ENCODE assay signal across 30 mouse cellular contexts in genomic region chrX:107421304-107421703, GRCm38 (mm10). TPM values are rescaled to one million over a fixed set of nuclear protein-coding genes. Genes with fewer than 3 reads are reported as not detected.
A peak's percentile ranks its signal among the peaks of the same experiment; 100 is the strongest.
DNase-seq lines count a peak whose midpoint lies in the region; ATAC-seq and TF ChIP-seq lines count a peak whose summit lies in the region.
"Had no signal": no experiment of that assay in that cellular context is flagged by ENCODE, and none has a peak within 500 bp of the region (broad histone marks: within the 10 kb centered on the region; RNA-seq: fewer than 3 reads in every experiment).

No protein-coding gene starts in this region.

- H3K27ac ChIP-seq in thymus, adult 2 months (ENCODE audit: control insufficient read depth, insufficient read depth, low read length): no peak overlapping the region
- no peak overlapping the region for H3K27ac ChIP-seq in intestine, embryonic 16.5 days (ENCODE audit: low read length)
- H3K27ac ChIP-seq: forebrain, embryonic 10.5 days; forebrain, embryonic 13.5 days; heart, embryonic 15.5 days; hindbrain, embryonic 10.5 days; hindbrain, embryonic 13.5 days had no signal

- peak; percentile 43 for ATAC-seq in inflammation-experienced regulatory T-cells, adult 6 months
- ATAC-seq in intestine, embryonic 16.5 days: no peak
- ATAC-seq: forebrain, embryonic 13.5 days; forebrain, embryonic 16.5 days; hindbrain, embryonic 16.5 days; Patski had no signal

- TF ChIP-seq CTCF in thymus, adult 2 months (IDR thresholded peaks at IDR 0.05; ENCODE audit: borderline replicate concordance, control insufficient read depth, extremely low read depth, insufficient read depth, low read length, poor library complexity): no peak

- peak; percentile 40 for DNase-seq in thymus, postnatal 0 days (ENCODE audit: low spot score)
- no peak for DNase-seq in thymus, adult 2 months
- peak; percentile 20 for DNase-seq in T-cell, adult 2 months (ENCODE audit: low spot score)
- DNase-seq in heart, adult 9 months (ENCODE audit: low spot score in 2 of 2): no peak
- DNase-seq in cerebellum, adult 9-11 months: no peak
- no peak for DNase-seq in urinary bladder, postnatal 25 days (ENCODE audit: low spot score)
- DNase-seq: adrenal gland, adult 8-10 months; adrenal gland, postnatal 25 days; B cell, adult 2 months; cerebellum, adult 11-12 months; cerebellum, adult 8-10 months; cerebellum, postnatal 14 days; gastrocnemius, postnatal 10 days; gastrocnemius, postnatal 36 days; heart, adult 11 months; heart, postnatal 10 days; heart, postnatal 36 days had no signal

- TF ChIP-seq POLR2A in thymus, adult 2 months (IDR thresholded peaks at IDR 0.05; ENCODE audit: control insufficient read depth, extremely low read depth, insufficient read depth, low read length, poor library complexity): no peak

- no peaks in the 10 kb centered on the region for H3K9me3 ChIP-seq in intestine, embryonic 16.5 days (ENCODE audit: control insufficient read depth, low read length)
- H3K9me3 ChIP-seq: forebrain, embryonic 10.5 days; forebrain, embryonic 13.5 days; G1E; heart, embryonic 12.5 days; heart, embryonic 15.5 days; hindbrain, embryonic 10.5 days; hindbrain, embryonic 13.5 days had no signal

- H3K4me1 ChIP-seq in thymus, adult 2 months (replicated peaks; ENCODE audit: control insufficient read depth, insufficient read depth, low read length): no peaks in the 10 kb centered on the region; the same call in 1 of the 2 replicates
- H3K4me1 ChIP-seq in intestine, embryonic 16.5 days (ENCODE audit: control insufficient read depth, insufficient read depth, low read length): no peaks in the 10 kb centered on the region
- H3K4me1 ChIP-seq: forebrain, embryonic 13.5 days; heart, embryonic 12.5 days; heart, embryonic 15.5 days; hindbrain, embryonic 10.5 days; hindbrain, embryonic 13.5 days had no signal

- 11% methylated on average over 2 of the region's 2 CpGs for WGBS in thymus, adult 2 months
- 87% methylated on average over 2 of the region's 2 CpGs for WGBS in intestine, embryonic 16.5 days

- H3K27me3 ChIP-seq in thymus, adult 2 months (ENCODE audit: control insufficient read depth, insufficient read depth, low read length): no peaks in the 10 kb centered on the region
- H3K27me3 ChIP-seq in intestine, embryonic 16.5 days (replicated peaks; ENCODE audit: control insufficient read depth, insufficient read depth, low read length): no peaks in the 10 kb centered on the region
- H3K27me3 ChIP-seq: CH12.LX; forebrain, embryonic 13.5 days; heart, embryonic 12.5 days; heart, embryonic 15.5 days; hindbrain, embryonic 13.5 days had no signal

- H3K36me3 ChIP-seq in thymus, adult 2 months (ENCODE audit: control insufficient read depth, insufficient read depth, low read length): no peaks in the 10 kb centered on the region
- H3K36me3 ChIP-seq in intestine, embryonic 16.5 days (ENCODE audit: control insufficient read depth, insufficient read depth, low read length): no peaks in the 10 kb centered on the region
- H3K36me3 ChIP-seq: forebrain, embryonic 10.5 days; G1E; heart, embryonic 12.5 days; heart, embryonic 15.5 days; hindbrain, embryonic 10.5 days; hindbrain, embryonic 13.5 days had no signal

- no peak overlapping the region for H3K9ac ChIP-seq in intestine, embryonic 16.5 days (ENCODE audit: low read depth, low read length)
- H3K9ac ChIP-seq: forebrain, embryonic 13.5 days; heart, embryonic 12.5 days; heart, embryonic 15.5 days; hindbrain, embryonic 13.5 days had no signal

- no peak overlapping the region for H3K4me3 ChIP-seq in thymus, adult 2 months (ENCODE audit: control insufficient read depth, insufficient read depth, low read length)
- H3K4me3 ChIP-seq in intestine, embryonic 16.5 days (ENCODE audit: low read length): no peak overlapping the region
- H3K4me3 ChIP-seq: forebrain, embryonic 10.5 days; forebrain, embryonic 13.5 days; heart, embryonic 12.5 days; heart, embryonic 15.5 days; hindbrain, embryonic 10.5 days; hindbrain, embryonic 13.5 days had no signal

- no peak overlapping the region for H3K4me2 ChIP-seq in intestine, embryonic 16.5 days (ENCODE audit: low read depth, low read length)
- H3K4me2 ChIP-seq: forebrain, embryonic 13.5 days; heart, embryonic 12.5 days; heart, embryonic 15.5 days; hindbrain, embryonic 13.5 days had no signal

RNA-seq across cellular contexts. Expression of gene Itm2a, which starts 18.1 kb away (rescaled TPM):
- 706 and 721 TPM in 2 replicates for polyA plus RNA-seq in thymus, postnatal 0 days (2015; fragmentation: Nextera tagmentation; extraction: Ambion mirVana)
- 98.5 and 100 TPM in 2 replicates for polyA plus RNA-seq in thymus, adult 2 months (2012; rRNA removed)
- polyA plus RNA-seq in inflammation-experienced regulatory T-cells, adult 6 months (2017; shearing (Covaris generic)): 10 to 100 TPM; 47.5 to 81.5 (median 71.0) TPM
- polyA plus RNA-seq in intestine, embryonic 16.5 days (2015; fragmentation: Nextera tagmentation; extraction: Ambion mirVana): 451 and 480 TPM in 2 replicates

Comparison
In these comparisons a context has a peak if more than half of its experiments do, and no peak if none do; other contexts are left out.
1. DNase-seq: peak in thymus, postnatal 0 days (single experiment) and T-cell, adult 2 months (single experiment); none in thymus, adult 2 months (single experiment), heart, adult 9 months (0 of 2), cerebellum, adult 9-11 months (single experiment) and urinary bladder, postnatal 25 days (single experiment).